Mouse (Mus musculus) erythroblast, embryonic 14.5 days (primary cell): ENCODE measurements around the gene Zcwpw1. TPM values are rescaled to one million over a fixed set of nuclear protein-coding genes. Genes with fewer than 3 reads are reported as not detected.

Source experiments
- H3K27me3 ChIP-seq: 2 replicates; pipeline ENCODE4 v1.6.1; 2012; ENCODE audit warnings: inconsistent platforms; ENCODE audit not compliant: control insufficient read depth
- H3K36me3 ChIP-seq: 2 replicates; pipeline ENCODE4 v1.6.1; 2012; ENCODE audit warnings: mild to moderate bottlenecking, inconsistent platforms; ENCODE audit not compliant: control insufficient read depth
- H3K4me1 ChIP-seq: 2 replicates; pipeline ENCODE4 v1.6.1; 2012; ENCODE audit warnings: inconsistent platforms; ENCODE audit not compliant: control insufficient read depth
- H3K4me3 ChIP-seq: replicated peaks from 2 replicates; pipeline ENCODE3; 2012; ENCODE audit warnings: moderate library complexity, mild to moderate bottlenecking, inconsistent platforms
- H3K9me3 ChIP-seq: 2 replicates; pipeline ENCODE4 v1.6.1; 2012; ENCODE audit warnings: low read length, inconsistent platforms, mixed read lengths; ENCODE audit not compliant: control insufficient read depth
- GATA1 ChIP-seq: IDR thresholded peaks from 2 replicates; pipeline ENCODE4 v1.6.1; 2012; ENCODE audit warnings: low read length, inconsistent platforms, mixed read lengths
- TAL1 ChIP-seq: IDR thresholded peaks from 3 replicates; pipeline ENCODE4 v1.6.1; 2012; ENCODE audit warnings: low read length, inconsistent platforms, mixed read lengths
- polyA plus RNA-seq: library from polyadenylated mRNA; stranded (reverse); fragments of >175 nt; gene quantifications from 2 replicates; pipeline ENCODE4 v1.2.3, GENCODE M21; 2012

Zcwpw1 gene
- polyA plus RNA-seq, 1 experiment: 0.05 TPM

DNA sequence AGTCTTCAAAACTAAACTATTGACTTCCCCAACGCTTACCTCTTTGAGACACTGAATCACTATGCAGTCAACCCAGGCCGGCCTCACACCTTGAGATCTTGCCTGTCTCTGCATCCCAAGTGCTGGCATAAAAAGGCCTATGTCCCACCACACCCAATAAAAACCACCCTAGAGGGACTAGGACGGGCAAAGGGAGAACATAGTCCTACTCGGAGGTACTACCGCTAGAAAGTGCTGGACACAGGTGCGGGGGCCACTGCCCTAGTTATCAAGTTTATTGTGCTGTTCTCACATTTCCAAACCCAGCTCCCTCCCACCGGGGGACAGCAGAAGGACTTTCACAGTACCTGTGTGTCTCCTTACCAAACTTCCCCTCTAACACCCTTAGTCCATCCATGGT, 5.9 kb upstream of the Zcwpw1 start:
- Histone ChIP-seq H3K4me3 (no peak overlapping the region), H3K4me1 (peaks cover 89% of the 10 kb centered on the region), H3K9me3 (no peaks in the 10 kb centered on the region), H3K36me3 (peaks cover 59% of the 10 kb centered on the region), H3K27me3 (no peaks in the 10 kb centered on the region)
- TF ChIP-seq TAL1 (no peak), GATA1 (no peak)

DNA sequence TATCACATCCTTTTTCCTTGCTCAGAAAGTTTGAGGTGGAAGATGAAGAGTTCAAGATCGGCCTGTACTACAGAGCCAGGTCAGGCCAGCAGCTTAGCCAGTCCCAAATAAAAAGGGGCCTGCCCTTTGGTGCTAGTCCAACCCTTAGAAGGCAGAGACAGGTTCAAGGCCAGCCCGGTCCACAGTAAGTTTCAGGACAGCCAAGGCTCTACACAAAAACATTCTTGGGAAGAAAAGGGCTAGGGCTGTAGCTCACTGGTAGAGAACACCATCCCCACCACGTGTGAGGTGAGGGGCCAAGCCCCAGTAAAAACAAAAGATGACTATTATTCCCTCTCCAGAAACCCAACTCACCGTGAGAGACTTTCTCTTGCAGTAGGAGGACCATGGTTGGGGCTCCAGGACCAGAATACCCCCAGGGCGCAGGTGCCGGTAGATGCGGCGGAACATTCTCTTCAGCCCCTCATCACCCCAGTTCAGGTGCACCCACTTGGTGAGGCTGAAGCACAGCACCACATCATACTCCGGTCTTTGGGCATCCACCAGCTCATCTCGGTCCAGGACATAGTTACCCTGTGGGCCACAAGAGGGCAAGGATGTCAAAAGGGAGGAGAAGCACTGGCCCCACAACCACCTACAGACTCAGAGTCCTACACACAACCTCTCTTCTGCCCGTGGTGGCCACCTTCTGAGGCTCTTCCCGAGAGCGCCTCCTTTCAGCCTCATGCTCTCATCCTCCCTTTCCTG, 4.6 kb upstream of the Zcwpw1 start:
- Histone ChIP-seq H3K4me3 (peak overlapping the region; percentile 23), H3K9me3 (peaks cover 3% of the 10 kb centered on the region), H3K4me1 (peaks cover 85% of the 10 kb centered on the region), H3K27me3 (peaks cover under 1% of the 10 kb centered on the region), H3K36me3 (peaks cover 59% of the 10 kb centered on the region)
- no peak for TF ChIP-seq GATA1
- TF ChIP-seq TAL1: no peak

DNA sequence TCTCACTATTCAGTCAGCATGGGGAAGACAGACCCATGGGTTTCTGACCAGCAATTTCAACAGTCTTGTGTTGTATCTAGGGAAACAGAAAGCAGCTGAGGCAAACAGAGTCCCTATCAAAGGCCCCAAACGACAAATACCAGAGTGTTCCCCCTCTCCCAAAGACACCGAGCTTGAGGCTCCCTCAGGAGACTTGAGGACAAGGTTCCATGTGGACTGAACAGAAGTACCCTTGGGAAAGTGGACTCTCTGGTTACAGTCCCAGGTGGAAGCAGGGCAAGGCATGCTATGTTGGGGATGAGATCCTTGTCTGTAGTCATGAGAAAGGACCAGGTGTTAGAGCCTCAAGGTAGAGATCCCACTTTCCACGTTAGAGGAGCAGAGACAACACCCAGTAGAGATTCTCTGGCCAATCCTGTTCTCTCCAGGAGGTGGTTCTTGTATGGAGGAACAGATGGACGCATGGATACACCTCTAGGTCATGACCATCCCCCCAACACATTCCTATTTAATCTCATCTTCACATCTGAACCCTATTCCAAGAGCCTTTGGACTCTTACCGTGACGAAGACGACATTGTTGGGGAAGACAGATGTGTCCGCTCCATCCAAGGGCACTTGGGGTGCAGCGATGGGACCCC, 3.6 kb upstream of the Zcwpw1 start:
- Histone ChIP-seq H3K27me3 (peaks cover 4% of the 10 kb centered on the region), H3K36me3 (peaks cover 59% of the 10 kb centered on the region), H3K4me3 (peak overlapping the region; percentile 76), H3K9me3 (peaks cover 6% of the 10 kb centered on the region), H3K4me1 (peaks cover 82% of the 10 kb centered on the region)
- TF ChIP-seq GATA1 (no peak), TAL1 (no peak)

DNA sequence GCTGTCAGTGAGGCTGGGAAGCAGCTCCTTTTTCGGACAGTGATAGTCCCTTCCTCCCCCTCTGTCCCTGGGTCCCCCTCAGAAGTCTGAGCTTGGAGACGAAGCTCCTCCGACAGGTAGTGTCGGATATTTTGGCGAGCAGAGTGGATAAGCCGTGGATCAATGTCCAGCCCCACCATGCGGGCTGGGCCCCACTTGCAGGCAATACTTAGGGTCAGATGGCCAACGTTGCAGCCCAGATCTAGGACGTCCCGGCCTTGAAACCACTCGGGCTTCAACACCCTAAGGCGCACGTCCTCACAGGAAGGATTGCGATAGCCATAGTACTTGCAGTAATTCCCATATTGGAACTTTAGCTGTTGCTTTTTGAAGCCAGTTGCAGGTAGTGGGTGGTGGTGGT, 3.1 kb upstream of the Zcwpw1 start:
- TF ChIP-seq GATA1: no peak
- no peak for TF ChIP-seq TAL1
- peaks cover 4% of the 10 kb centered on the region for H3K27me3 ChIP-seq
- peaks cover 78% of the 10 kb centered on the region for H3K4me1 ChIP-seq
- peaks cover 58% of the 10 kb centered on the region for H3K36me3 ChIP-seq
- peak overlapping the region; percentile 76 for H3K4me3 ChIP-seq
- H3K9me3 ChIP-seq: peaks cover 6% of the 10 kb centered on the region

DNA sequence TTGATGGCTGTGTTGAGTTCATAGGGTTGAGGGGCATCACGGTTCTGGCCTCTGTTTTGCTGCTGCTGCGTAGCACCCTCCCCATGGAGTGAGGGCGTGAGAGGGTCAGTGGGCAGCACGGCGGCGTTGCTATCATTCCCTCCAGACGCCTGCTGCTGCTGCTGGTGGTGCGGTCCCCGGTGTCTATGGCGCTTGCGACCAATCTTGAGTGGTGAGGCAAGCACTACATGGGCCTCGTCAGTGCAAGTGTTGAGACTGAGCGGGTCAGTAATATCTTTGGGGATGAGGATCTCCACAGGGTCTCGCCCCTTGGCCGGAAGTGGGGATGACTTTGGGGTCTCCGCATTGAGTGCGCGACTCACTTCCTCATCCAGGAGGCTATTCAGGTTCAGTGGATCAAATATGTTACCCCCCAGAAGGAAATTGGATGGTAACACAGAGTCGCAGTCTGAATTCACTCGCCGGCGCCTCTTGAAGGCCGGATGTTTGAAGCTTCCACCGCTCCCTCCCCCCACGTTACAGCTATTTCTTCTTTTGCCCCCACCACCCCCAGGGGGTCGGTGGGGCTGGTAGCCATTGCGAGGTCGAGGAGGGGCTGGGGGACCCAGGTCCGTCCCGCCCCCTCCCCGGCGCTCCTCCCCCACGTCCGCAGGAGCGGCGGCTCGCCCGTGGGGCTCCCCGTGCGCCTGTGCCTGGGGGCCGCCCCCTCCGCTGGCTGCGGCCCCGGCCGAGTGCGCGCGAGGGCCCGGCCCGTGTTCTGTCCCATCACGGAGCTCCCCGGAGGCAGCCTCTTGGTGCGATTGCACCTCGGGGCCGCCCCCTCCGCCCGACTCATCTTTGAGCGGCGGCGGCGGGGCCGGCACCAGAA, 2.2 kb upstream of the Zcwpw1 start:
- TF ChIP-seq GATA1: no peak
- no peak for TF ChIP-seq TAL1

GRCm38 (mm10) chr5:137786109-137786942, 1.3 kb upstream of the Zcwpw1 start:
- H3K36me3 ChIP-seq: peaks cover 40% of the 10 kb centered on the region
- peaks cover 6% of the 10 kb centered on the region for H3K9me3 ChIP-seq
- peaks cover 62% of the 10 kb centered on the region for H3K4me1 ChIP-seq

More for the DNA sequence above, 2.2 kb upstream of the Zcwpw1 start:
- Histone ChIP-seq H3K36me3 (peaks cover 49% of the 10 kb centered on the region), H3K4me1 (peaks cover 70% of the 10 kb centered on the region), H3K27me3 (peaks cover 4% of the 10 kb centered on the region), H3K4me3 (peak overlapping the region; percentile 76), H3K9me3 (peaks cover 6% of the 10 kb centered on the region)

GRCm38 (mm10) chr5:137788171-137788570, 573 bp downstream of the Zcwpw1 start:
- H3K27me3 ChIP-seq: peaks cover 4% of the 10 kb centered on the region
- no peak for TF ChIP-seq TAL1
- TF ChIP-seq GATA1: no peak
- peaks cover 44% of the 10 kb centered on the region for H3K4me1 ChIP-seq
- peaks cover 6% of the 10 kb centered on the region for H3K9me3 ChIP-seq
- peak overlapping the region; percentile 76 for H3K4me3 ChIP-seq
- peaks cover 21% of the 10 kb centered on the region for H3K36me3 ChIP-seq

More at GRCm38 (mm10) chr5:137786109-137786942, 1.3 kb upstream of the Zcwpw1 start:
- Histone ChIP-seq H3K4me3 (peak overlapping the region; percentile 76), H3K27me3 (peaks cover 4% of the 10 kb centered on the region)
- no peak for TF ChIP-seq TAL1

DNA sequence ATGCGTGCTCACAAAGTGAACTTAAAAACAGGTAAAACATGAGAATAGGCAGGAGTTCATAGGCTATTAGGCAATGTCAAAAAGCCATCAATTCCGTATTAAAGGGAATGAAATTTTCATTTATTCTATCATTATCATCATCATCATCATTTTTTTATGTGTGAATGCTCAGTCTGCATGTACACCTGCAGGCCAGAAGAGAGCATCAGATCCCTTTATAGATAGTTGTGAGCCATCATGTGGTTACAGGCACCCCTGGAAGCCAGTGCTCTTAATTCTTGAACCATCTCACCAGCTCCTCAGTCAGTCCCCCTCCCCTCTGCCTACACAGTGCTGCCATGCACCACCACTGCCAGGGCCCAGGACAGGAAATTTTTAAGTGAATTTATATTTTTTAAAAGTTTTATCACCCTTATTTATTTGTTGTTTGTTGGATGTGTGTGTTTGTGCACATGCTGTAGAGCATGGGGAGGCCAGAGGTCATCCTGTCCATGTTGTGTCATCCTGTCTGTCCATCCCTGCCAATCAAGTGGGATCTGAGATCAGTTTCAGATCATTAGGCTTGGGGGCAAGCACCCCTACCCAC, 1.4 kb downstream of the Zcwpw1 start:
- H3K27me3 ChIP-seq: peaks cover 4% of the 10 kb centered on the region
- peaks cover 6% of the 10 kb centered on the region for H3K9me3 ChIP-seq
- peaks cover 35% of the 10 kb centered on the region for H3K4me1 ChIP-seq
- TF ChIP-seq GATA1 (no peak), TAL1 (no peak)
- H3K4me3 ChIP-seq: no peak overlapping the region
- peaks cover 13% of the 10 kb centered on the region for H3K36me3 ChIP-seq
